Mouse (Mus musculus) spleen, adult 18-20 months (tissue): ENCODE results near the gene Cryba1.
"Not testable (repeated sequence)": the region's sequence is repeated elsewhere in the genome, so short reads cannot be mapped to it uniquely, and the experiment has no call there.

ENCODE experiments used
- DNase-seq, 2 experiments: peaks; one replicate each; pipeline ENCODE4 v3.0.0; 2022; ENCODE audit warnings: mixed read lengths in 2 of 2

Cryba1 gene

GRCm38 (mm10) chr11:77725183-77725582, at the start of gene Cryba1:
Gene Cryba1 (minus strand): TSS chr11:77725283.
- DNase-seq: no peak

GRCm38 (mm10) chr11:77771879-77772713, 47.0 kb upstream of the Cryba1 start:
- DNase-seq: no peak

DNA sequence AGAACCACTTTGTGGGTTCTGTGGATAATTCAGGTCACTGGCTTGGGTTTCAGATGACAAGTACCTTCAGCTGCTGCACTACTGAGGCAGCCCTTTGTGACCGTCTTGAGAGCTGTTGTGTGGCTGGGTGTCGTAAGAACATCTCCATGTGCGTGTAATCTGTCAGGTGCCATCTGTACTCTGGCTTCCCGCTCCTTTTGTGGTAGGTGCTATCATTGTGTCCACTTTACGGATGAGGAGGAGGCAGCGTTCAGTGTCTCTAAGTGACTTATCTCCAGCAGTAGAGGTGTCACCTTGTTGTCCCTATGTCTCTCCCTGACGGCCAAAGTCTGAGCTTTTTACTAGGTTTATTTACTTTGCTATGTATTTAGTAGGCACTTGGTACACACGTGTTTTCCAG, 45.3 kb upstream of the Cryba1 start:
- DNase-seq: no peak

DNA sequence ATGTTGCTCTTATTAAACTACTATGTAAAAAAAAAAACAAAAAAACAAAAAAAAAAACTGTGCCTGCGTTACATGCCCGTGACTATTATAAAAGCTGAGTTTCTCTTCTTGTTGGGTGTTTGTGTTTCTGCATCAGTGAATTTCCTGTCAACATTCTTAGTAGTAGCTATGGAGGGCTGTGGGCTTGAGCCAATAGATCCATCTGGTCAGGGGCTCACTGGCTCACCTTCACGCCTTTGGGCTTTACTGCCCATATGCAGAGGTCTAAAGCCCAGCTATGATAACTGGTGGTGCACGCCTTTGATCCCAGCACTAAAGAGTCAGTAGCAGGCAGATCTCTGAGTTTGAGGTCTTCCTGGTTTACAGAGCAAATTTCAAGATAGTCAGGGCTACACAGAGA, 44.4 kb upstream of the Cryba1 start:
- DNase-seq: no peak

DNA sequence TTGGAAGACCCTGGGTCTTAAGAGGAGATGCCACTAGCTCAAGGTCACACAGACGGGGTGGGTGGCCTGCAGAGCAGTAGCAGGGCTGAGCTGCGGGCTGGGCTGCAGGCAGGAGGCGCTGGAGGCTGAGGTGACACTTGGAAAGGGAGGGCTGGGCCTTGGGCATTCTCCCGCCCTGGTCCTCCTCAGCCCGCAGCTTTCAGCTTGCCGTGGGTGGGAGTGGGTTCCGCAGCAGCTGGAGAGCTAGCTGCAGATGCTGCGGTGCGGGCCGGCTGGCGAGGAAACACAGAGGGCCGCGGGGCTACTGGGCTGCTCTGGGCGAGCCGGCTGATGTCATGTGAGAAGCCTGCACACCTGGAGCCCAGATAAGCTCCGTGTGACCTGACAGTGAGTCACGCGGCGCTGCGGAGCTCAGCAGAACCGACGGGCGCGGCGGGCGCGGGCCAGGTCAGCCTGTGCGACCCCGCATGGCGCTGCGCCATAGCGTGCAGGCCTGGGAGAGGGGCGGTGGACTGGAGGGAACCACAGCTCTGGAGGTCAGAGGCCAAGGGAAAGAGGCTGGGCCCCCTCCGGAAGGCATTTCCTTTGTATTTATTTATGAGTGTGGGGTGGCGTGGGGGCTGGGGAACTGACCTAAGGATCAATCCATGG, 41.4 kb upstream of the Cryba1 start:
- DNase-seq: peak in 1 of 2 experiments; percentile 28

- no peak for DNase-seq
Observed at GRCm38 (mm10) chr11:77765459-77765777, 40.3 kb upstream of the Cryba1 start.

DNA sequence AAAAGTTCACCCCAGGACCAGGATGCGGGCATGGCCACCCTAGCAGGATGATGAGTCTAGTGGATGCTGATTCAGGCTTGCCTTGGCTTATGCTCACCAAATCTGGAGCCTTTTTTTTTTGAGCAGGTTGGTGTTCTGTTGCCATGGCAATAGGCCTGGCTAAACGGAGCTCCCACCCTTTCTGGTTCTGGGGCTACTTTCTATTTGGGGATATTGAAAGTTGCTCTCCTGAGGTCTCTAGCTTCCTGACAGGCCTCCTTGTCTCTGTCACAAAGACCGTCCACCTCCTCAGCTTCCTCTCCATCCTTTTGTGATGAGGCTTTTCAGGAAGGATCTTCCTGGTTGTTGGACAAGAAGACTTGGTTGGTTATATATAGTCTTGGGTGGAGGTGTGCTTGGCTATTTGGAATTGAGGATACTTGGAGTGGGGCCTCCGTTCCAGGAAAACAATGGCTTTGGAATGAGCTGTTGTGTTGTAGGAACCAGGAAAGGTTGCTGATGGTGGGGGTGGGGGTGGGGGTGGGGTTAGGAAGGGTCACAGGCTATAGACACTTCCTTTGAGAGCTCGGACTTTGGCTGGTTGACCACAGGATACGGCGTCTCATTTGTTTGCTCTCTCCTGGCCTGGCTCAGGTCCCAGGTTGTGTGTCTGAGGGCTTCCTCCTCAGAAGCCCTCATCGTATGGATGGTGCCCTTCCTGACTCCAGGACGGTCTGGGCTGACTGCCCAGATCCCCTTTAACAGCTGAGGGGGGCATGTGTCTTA, 39.8 kb upstream of the Cryba1 start:
- no peak for DNase-seq

DNA sequence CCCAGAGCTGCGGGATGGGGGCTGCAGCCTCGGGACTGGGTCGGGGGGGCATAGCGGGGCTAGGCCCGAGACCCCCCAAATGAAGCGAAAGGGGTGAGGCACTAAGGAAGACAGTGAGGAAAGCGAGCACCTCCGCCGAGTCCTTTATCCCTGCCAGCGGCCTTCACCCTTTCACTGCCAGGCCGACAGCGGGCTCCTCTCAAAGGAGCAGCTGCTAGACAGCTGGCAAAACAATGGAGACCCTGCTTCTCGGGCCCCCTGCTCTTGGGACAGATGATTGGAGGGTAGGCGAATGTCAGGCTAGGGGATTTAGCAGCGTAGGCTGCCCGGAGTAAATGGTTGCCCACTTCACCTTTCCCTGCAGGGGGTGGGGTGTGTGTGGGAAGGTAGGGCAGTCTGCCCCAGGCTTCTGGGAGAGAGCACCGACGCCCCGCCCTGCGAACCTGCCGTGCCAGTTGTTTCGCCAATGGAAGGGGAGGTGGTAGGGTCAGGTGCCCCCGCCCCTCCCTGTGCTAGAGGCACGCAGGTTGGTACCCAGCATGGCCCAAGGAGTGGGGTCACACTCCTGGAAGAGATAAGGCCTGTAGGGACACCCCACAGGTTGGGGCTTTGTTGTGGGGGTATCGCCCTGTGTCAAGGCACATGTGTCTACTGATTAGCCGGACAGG, 38.7 kb upstream of the Cryba1 start:
- peak in 1 of 2 experiments; percentile 15 for DNase-seq

DNA sequence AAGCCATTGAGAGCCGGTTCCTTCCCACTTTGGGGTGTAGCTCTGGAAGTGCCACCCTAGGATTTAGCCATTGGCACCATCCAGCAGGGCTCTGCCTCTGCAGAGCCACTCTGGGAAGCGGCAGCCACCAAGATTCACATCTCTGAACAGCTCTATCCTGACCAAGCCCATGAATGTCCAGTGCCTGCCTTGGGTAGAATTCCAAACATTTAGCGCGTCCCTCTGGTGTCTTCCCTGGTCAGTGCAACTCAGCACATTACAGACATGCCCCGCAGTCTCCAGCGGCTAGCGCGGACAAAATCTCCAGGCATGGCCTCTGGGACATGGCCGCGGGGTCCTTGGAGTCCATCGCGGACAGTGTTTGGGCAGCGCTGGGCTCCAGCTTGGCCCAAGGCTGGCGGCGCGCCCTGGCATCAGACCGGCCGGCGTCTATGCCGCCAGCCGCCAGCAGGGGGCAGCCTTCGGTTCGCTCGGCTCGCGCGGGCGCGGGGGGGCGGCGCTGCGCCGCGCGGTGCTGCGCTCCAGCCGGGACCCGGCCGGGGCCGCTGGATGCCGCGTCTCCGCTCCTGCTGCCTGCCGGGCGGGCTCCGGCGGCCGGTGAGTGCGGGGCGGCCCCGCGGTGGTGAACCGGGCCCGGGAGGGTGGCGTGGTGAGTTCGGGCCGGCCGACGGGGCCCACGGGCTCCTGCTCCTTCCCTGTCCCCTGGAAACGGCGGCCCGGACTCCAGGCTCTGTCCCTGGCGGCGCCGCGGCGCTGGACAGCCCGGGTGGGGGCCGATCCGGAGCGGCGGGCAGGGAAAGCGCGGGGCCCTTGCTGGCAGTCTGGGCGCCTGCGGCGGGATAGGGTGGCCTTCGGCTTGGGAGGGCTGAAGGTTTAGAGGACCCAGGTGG, 37.9 kb upstream of the Cryba1 start, which contains the start of gene Myo18a:
Myo18a (plus strand) TSS at position 464 of the 890 bp plus-strand sequence.
- peak; percentile 57 to 84 for DNase-seq

- DNase-seq: no peak
Observed at GRCm38 (mm10) chr11:77760031-77760430, 34.9 kb upstream of the Cryba1 start.

GRCm38 (mm10) chr11:77753469-77753868, 28.4 kb upstream of the Cryba1 start:
- DNase-seq: no peak

DNA sequence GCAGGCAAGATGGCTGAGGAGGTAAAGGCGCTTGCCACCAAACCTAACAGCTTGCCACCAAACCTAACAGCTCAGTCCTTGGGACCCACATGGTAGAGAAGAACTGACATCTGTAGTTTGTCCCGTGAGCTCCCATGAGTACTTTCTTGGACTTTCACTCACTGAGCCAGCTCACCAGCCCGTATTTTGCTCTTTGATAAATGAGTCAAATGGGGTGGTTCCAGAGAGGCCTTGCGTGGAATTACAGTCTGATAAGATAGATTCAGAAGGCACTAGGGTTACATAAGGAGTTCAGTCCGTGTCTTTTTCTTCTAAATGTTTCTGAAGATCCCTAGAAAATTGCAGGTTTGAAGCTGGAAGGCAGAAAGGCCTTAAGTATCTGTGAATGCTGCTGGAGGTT, 27.4 kb upstream of the Cryba1 start:
- no peak for DNase-seq

GRCm38 (mm10) chr11:77748996-77749395, 23.9 kb upstream of the Cryba1 start:
- no peak for DNase-seq

GRCm38 (mm10) chr11:77747103-77747502, 22.0 kb upstream of the Cryba1 start:
- DNase-seq: not testable (repeated sequence)

DNA sequence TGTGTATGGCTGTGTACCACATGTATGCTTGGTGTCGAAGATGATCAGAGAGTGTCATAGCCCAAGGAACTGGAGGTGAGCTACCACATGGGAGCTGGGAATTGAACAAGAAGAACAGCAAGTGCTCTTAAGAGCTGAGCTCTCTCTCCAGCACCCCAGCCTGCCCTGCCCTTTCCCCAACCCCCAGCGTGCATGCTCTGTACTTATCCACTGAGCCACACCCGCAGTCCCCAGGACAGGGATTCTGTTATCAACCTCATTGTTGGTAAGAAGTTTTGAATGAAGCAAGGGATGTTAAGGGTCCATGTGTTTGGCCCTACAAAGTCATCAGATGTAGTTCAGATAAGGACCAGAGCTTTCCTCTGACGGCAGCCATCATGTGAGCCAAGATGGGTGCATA, 21.6 kb upstream of the Cryba1 start:
- no peak for DNase-seq

DNA sequence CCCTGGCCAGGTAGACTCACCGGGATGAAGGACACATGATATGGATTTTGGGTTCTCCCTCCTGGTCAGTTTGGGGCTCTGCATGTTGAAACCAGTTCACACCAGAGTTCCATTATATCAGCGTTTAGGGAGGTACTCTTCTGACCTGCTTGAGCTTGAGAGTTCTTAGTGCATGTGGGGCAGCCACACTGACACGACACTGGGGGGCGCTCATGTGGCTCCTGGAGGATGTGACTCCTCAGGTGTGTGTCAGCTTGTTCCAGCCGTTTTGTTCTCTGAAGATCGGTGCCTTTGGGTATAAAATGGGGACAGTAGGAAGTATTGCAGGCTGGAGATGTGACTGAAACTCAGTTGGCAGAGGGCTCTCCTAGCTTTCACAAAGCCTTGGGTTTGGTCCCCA, 18.9 kb upstream of the Cryba1 start:
- DNase-seq: peak in 1 of 2 experiments; percentile 16

DNA sequence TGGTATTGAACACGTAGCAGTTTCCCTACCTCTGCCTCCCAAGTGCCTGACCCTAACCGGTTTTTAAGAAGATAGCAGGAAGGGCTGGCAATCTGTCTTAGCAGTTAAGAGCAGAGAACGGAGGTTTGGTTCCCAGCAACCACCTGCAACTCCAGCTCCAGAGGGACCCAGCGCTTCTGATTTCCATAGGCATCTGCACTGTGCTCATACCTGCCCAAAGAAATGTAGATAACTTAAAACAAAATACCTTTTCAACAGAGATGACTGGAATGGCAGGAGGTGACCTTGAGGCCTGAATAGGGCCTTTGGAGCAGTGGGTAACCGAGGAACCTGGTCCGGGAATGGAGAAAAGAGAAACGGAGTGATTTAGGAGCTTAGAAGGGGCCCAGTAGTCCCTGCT, 13.5 kb upstream of the Cryba1 start:
- DNase-seq: no peak

DNA sequence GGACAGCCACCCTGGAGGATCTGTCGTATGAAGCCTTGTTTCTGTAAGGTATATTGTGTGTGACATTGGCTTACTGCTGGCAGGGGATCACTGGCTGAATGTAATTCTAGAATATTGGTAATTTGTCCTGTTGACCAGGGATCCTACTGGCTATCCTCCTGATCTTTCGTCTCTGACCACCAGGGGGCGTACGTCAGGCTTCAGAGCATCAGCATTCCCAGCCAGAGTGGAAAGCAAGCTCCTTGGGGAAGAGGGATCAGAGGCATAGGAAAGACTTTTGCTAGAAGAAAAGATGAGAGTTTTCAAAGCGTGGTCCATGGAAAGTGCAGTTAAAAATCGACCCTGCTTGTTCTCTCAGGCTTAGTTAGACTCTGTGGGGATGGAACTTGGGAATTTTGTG, 12.2 kb upstream of the Cryba1 start:
- peak; percentile 20 to 73 for DNase-seq

DNA sequence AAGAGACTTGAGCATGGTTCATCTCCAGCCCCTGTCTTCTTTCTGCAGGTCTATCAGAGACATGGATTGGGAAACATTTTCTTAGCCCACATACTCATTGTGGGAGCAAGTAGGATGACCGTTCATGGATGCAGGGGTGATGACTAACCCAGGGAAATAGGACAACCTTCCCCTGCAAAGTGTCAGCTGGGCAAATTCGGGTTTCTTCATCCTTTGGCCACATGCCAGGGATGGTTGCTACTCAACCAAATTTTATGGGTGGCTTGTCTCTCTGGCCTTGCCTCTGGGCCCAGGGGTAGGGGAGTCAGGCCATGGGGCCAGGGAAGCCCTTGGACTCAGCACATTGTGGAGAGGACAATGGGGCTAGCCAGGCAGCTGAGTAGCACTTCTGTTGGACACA, 3.5 kb upstream of the Cryba1 start:
- no peak for DNase-seq

GRCm38 (mm10) chr11:77724766-77725165, 317 bp downstream of the Cryba1 start:
- DNase-seq: no peak

- no peak for DNase-seq
Observed at GRCm38 (mm10) chr11:77721389-77721788, 3.7 kb downstream of the Cryba1 start.

DNA sequence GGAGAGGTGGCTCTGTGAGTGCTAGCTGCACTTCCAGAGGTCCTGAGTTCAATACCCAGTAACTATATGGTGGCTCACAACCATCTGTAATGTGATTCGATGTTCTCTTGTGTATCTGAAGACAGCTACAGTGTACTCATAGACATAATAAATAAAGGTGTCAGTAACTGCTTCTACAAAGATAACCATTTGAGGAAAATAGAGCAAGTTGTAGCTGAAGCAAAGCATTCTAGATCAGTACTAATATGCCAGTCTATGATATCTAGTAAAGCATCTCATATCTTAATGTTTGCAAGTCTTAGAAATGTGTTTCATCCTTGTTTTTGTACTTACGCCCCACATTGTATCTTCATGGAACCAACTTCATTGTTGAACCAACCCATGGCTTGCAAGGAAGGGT, 6.0 kb downstream of the Cryba1 start:
- no peak for DNase-seq
